Comparison of ENCODE assay signal across 31 mouse cellular contexts in genomic region chr16:88720031-88720430, GRCm38 (mm10). TPM values are rescaled to one million over a fixed set of nuclear protein-coding genes. Genes with fewer than 3 reads are reported as not detected.
A peak's percentile ranks its signal among the peaks of the same experiment; 100 is the strongest.
DNase-seq lines count a peak whose midpoint lies in the region; ATAC-seq and TF ChIP-seq lines count a peak whose summit lies in the region.
"Had no signal": no experiment of that assay in that cellular context is flagged by ENCODE, and none has a peak within 500 bp of the region (broad histone marks: within the 10 kb centered on the region; RNA-seq: fewer than 3 reads in every experiment).

No protein-coding gene starts in this region.

- TF ChIP-seq CTCF in ES-Bruce4 (IDR thresholded peaks at IDR 0.05; ENCODE audit: low read depth, low read length): no peak
- no peak for TF ChIP-seq CTCF in midbrain, postnatal 0 days (IDR thresholded peaks at IDR 0.05)

- in situ Hi-C loops in ES-E14 (cut with MboI; ENCODE audit: low sequenced_read_pairs in 2 of 2, unreplicated experiment in 2 of 2): no loop called here

- no peak overlapping the region for H3K4me2 ChIP-seq in midbrain, postnatal 0 days (ENCODE audit: low read depth, low read length, poor library complexity, severe bottlenecking)
- H3K4me2 ChIP-seq: embryonic facial prominence, embryonic 13.5 days; embryonic facial prominence, embryonic 15.5 days; forebrain, embryonic 12.5 days had no signal

- H3K9me3 ChIP-seq in ES-Bruce4 (replicated peaks; ENCODE audit: control insufficient read depth, insufficient read depth, low read length, poor library complexity, severe bottlenecking) (no peaks in the 10 kb centered on the region; the same call in none of the 2 replicates), ES-E14 (ENCODE audit: control insufficient read depth, insufficient read depth, low read depth, low read length) (no peaks in the 10 kb centered on the region)
- H3K9me3 ChIP-seq in midbrain, postnatal 0 days (ENCODE audit: low read length): no peaks in the 10 kb centered on the region
- H3K9me3 ChIP-seq: embryonic facial prominence, embryonic 13.5 days; embryonic facial prominence, embryonic 15.5 days; forebrain, embryonic 10.5 days; forebrain, embryonic 12.5 days had no signal

- DNase-seq in ES-E14 (ENCODE audit: low read depth, low spot score): peak; percentile 58
- DNase-seq in ZHBTc4 (ENCODE audit: low read depth, low spot score): peak; percentile 75
- no peak for DNase-seq in midbrain, postnatal 0 days (ENCODE audit: low spot score)
- no peak for DNase-seq in thymus, postnatal 36 days
- DNase-seq: adrenal gland, adult 2 months; adrenal gland, postnatal 10 days; adrenal gland, postnatal 25 days; B cell, adult 2 months; cerebellum, adult 11 months; cerebellum, adult 18-20 months; cerebellum, adult 8-10 months; cerebellum, adult 9-11 months; cerebellum, postnatal 14 days; cerebellum, postnatal 36 days; embryo, embryonic 11 days had no signal

- peaks cover 2% of the 10 kb centered on the region; the same call in 1 of the 2 replicates for H3K27me3 ChIP-seq in ES-Bruce4 (ENCODE audit: control insufficient read depth, insufficient read depth, low read length, poor library complexity, severe bottlenecking)
- H3K27me3 ChIP-seq in midbrain, postnatal 0 days (ENCODE audit: insufficient read depth, low read length): no peaks in the 10 kb centered on the region
- H3K27me3 ChIP-seq: CH12.LX; embryonic facial prominence, embryonic 13.5 days; embryonic facial prominence, embryonic 15.5 days; forebrain, embryonic 12.5 days had no signal

- H3K4me1 ChIP-seq in ES-Bruce4 (ENCODE audit: control insufficient read depth, insufficient read depth, low read length) (no peaks in the 10 kb centered on the region), ES-E14 (ENCODE audit: control insufficient read depth in 2 of 2, insufficient read depth in 2 of 2, low read length in 2 of 2, poor library complexity in 1 of 2) (peaks cover 2 to 8% of the 10 kb centered on the region in 2 experiments; a peak in 2 of 4 replicates)
- no peaks in the 10 kb centered on the region for H3K4me1 ChIP-seq in midbrain, postnatal 0 days (ENCODE audit: insufficient read depth, low read length)
- H3K4me1 ChIP-seq: embryonic facial prominence, embryonic 13.5 days; embryonic facial prominence, embryonic 15.5 days; forebrain, embryonic 10.5 days; forebrain, embryonic 12.5 days had no signal

- no peak for ATAC-seq in midbrain, postnatal 0 days (ENCODE audit: low FRiP score)
- ATAC-seq: CD4-positive, CD25-positive, alpha-beta regulatory T cell, adult 4 months; forebrain, embryonic 14.5 days; forebrain, embryonic 16.5 days had no signal

- peak overlapping the region; percentile 70 for H3K27ac ChIP-seq in ES-Bruce4 (ENCODE audit: insufficient read depth, low read length)
- no peak overlapping the region for H3K27ac ChIP-seq in ES-E14 (ENCODE audit: insufficient read depth, low read depth, low read length, poor library complexity, severe bottlenecking)
- H3K27ac ChIP-seq in midbrain, postnatal 0 days (ENCODE audit: low read depth, low read length): no peak overlapping the region
- H3K27ac ChIP-seq: embryonic facial prominence, embryonic 13.5 days; embryonic facial prominence, embryonic 15.5 days; forebrain, embryonic 10.5 days; forebrain, embryonic 12.5 days had no signal

- no peak overlapping the region for H3K9ac ChIP-seq in ES-Bruce4 (ENCODE audit: low read depth, poor library complexity, severe bottlenecking)
- no peak overlapping the region for H3K9ac ChIP-seq in ES-E14 (ENCODE audit: insufficient read depth, low read depth, low read length, poor library complexity, severe bottlenecking)
- H3K9ac ChIP-seq in midbrain, postnatal 0 days (replicated peaks; ENCODE audit: low read length, poor library complexity, severe bottlenecking): no peak overlapping the region
- H3K9ac ChIP-seq: embryonic facial prominence, embryonic 13.5 days; embryonic facial prominence, embryonic 15.5 days; forebrain, embryonic 12.5 days had no signal

- WGBS in midbrain, postnatal 0 days: 20% methylated on average over 1 of the region's 1 CpGs

- H3K36me3 ChIP-seq in ES-Bruce4 (ENCODE audit: control insufficient read depth, insufficient read depth, low read length, poor library complexity, severe bottlenecking) (no peaks in the 10 kb centered on the region), ES-E14 (ENCODE audit: control insufficient read depth, insufficient read depth, low read length, poor library complexity, severe bottlenecking) (no peaks in the 10 kb centered on the region)
- H3K36me3 ChIP-seq in midbrain, postnatal 0 days (ENCODE audit: insufficient read depth, low read length): no peaks in the 10 kb centered on the region
- H3K36me3 ChIP-seq: embryonic facial prominence, embryonic 13.5 days; embryonic facial prominence, embryonic 15.5 days; forebrain, embryonic 10.5 days; forebrain, embryonic 12.5 days had no signal

- no peak overlapping the region for H3K4me3 ChIP-seq in ES-Bruce4 (ENCODE audit: low read depth, low read length)
- no peak overlapping the region for H3K4me3 ChIP-seq in ES-E14 (ENCODE audit: insufficient read depth in 1 of 2, low read depth in 1 of 2, low read length in 2 of 2, poor library complexity in 1 of 2, severe bottlenecking in 1 of 2)
- no peak overlapping the region for H3K4me3 ChIP-seq in midbrain, postnatal 0 days (ENCODE audit: low read depth, low read length)
- H3K4me3 ChIP-seq: embryonic facial prominence, embryonic 13.5 days; embryonic facial prominence, embryonic 15.5 days; erythroblast, embryonic 14.5 days; forebrain, embryonic 10.5 days; forebrain, embryonic 12.5 days had no signal

- no peak for TF ChIP-seq POLR2A in ES-Bruce4 (IDR thresholded peaks at IDR 0.05; ENCODE audit: insufficient read depth, low read length)

- TF ChIP-seq EP300 in ES-Bruce4 (IDR thresholded peaks at IDR 0.05; ENCODE audit: insufficient read depth, low read depth, low read length): no peak

TF ChIP-seq in ES-E14, 5 proteins besides CTCF, POLR2A, EP300 and RAD21:
- TF ChIP-seq ZNF384 (IDR thresholded peaks at IDR 0.05; ENCODE audit: low read depth, low read length) (no peak), CHD2 (IDR thresholded peaks at IDR 0.05; ENCODE audit: low read depth, low read length) (peak; percentile 41; the same call in 1 of the 2 replicates), MAFK (IDR thresholded peaks at IDR 0.05; ENCODE audit: insufficient read depth, low read depth, low read length) (peak; percentile 74)

RNA-seq across cellular contexts. Expression of gene Krtap13-1, which starts 8.6 kb away (rescaled TPM):
- polyA plus RNA-seq in ES-Bruce4 (2011; ENCODE audit: insufficient read depth, insufficient read length, low read depth, missing spikeins): not detected in 2 replicates
- not detected in 2 replicates for total RNA-seq in ES-E14 (2012; rRNA removed)
- not detected in 2 replicates for total RNA-seq in midbrain, postnatal 0 days (2014; rRNA removed)
- polyA plus RNA-seq in midbrain, postnatal 0 days (2015; fragmentation: Nextera tagmentation; extraction: Ambion mirVana): not detected in 2 replicates
- total RNA-seq: adrenal gland, adult 2 months; adrenal gland, postnatal 10 days; adrenal gland, postnatal 25 days; adrenal gland, postnatal 4 days; CH12.LX; common myeloid progenitor, adult 5-6 weeks; MEL had no signal
- polyA plus RNA-seq: adrenal gland, adult 2 months; brain, embryonic 14.5 days; CD4-positive, CD25-positive, alpha-beta regulatory T cell, adult 4 months; embryonic facial prominence, embryonic 11.5 days; embryonic facial prominence, embryonic 13.5 days; erythroblast, embryonic 14.5 days; forebrain, embryonic 10.5 days; forebrain, embryonic 12.5 days; forebrain, embryonic 14.5 days; forebrain, embryonic 16.5 days; frontal cortex, adult 2 months had no signal

RNA-seq across cellular contexts. Expression of gene 2310061N02Rik, which starts 12.3 kb away (rescaled TPM):
- not detected in 2 replicates for polyA plus RNA-seq in ES-Bruce4 (2011; ENCODE audit: insufficient read depth, insufficient read length, low read depth, missing spikeins)
- not detected in 2 replicates for total RNA-seq in ES-E14 (2012; rRNA removed)
- not detected in 2 replicates for total RNA-seq in midbrain, postnatal 0 days (2014; rRNA removed)
- not detected in 2 replicates for polyA plus RNA-seq in midbrain, postnatal 0 days (2015; fragmentation: Nextera tagmentation; extraction: Ambion mirVana)
- total RNA-seq: adrenal gland, adult 2 months; adrenal gland, postnatal 10 days; adrenal gland, postnatal 25 days; adrenal gland, postnatal 4 days; CH12.LX; common myeloid progenitor, adult 5-6 weeks; MEL had no signal
- polyA plus RNA-seq: adrenal gland, adult 2 months; brain, embryonic 14.5 days; CD4-positive, CD25-positive, alpha-beta regulatory T cell, adult 4 months; embryonic facial prominence, embryonic 11.5 days; embryonic facial prominence, embryonic 13.5 days; embryonic facial prominence, embryonic 15.5 days; erythroblast, embryonic 14.5 days; forebrain, embryonic 10.5 days; forebrain, embryonic 12.5 days; forebrain, embryonic 14.5 days; forebrain, embryonic 16.5 days; frontal cortex, adult 2 months had no signal

RNA-seq across cellular contexts. Expression of gene Krtap13, which starts 31.4 kb away (rescaled TPM):
- not detected in 2 replicates for polyA plus RNA-seq in ES-Bruce4 (2011; ENCODE audit: insufficient read depth, insufficient read length, low read depth, missing spikeins)
- not detected in 2 replicates for total RNA-seq in ES-E14 (2012; rRNA removed)
- not detected in 2 replicates for total RNA-seq in midbrain, postnatal 0 days (2014; rRNA removed)
- not detected in 2 replicates for polyA plus RNA-seq in midbrain, postnatal 0 days (2015; fragmentation: Nextera tagmentation; extraction: Ambion mirVana)
- total RNA-seq: adrenal gland, adult 2 months; adrenal gland, postnatal 10 days; adrenal gland, postnatal 25 days; adrenal gland, postnatal 4 days; CH12.LX; common myeloid progenitor, adult 5-6 weeks; MEL had no signal
- polyA plus RNA-seq: adrenal gland, adult 2 months; brain, embryonic 14.5 days; CD4-positive, CD25-positive, alpha-beta regulatory T cell, adult 4 months; embryonic facial prominence, embryonic 11.5 days; embryonic facial prominence, embryonic 13.5 days; erythroblast, embryonic 14.5 days; forebrain, embryonic 10.5 days; forebrain, embryonic 12.5 days; forebrain, embryonic 14.5 days; forebrain, embryonic 16.5 days; frontal cortex, adult 2 months had no signal

RNA-seq across cellular contexts. Expression of gene 2310034C09Rik, which starts 38.6 kb away (rescaled TPM):
- polyA plus RNA-seq in ES-Bruce4 (2011; ENCODE audit: insufficient read depth, insufficient read length, low read depth, missing spikeins): not detected in 2 replicates
- not detected in 2 replicates for total RNA-seq in ES-E14 (2012; rRNA removed)
- not detected in 2 replicates for total RNA-seq in midbrain, postnatal 0 days (2014; rRNA removed)
- not detected in 2 replicates for polyA plus RNA-seq in midbrain, postnatal 0 days (2015; fragmentation: Nextera tagmentation; extraction: Ambion mirVana)
- total RNA-seq: adrenal gland, adult 2 months; adrenal gland, postnatal 10 days; adrenal gland, postnatal 25 days; adrenal gland, postnatal 4 days; CH12.LX; common myeloid progenitor, adult 5-6 weeks; MEL had no signal
- polyA plus RNA-seq: adrenal gland, adult 2 months; brain, embryonic 14.5 days; CD4-positive, CD25-positive, alpha-beta regulatory T cell, adult 4 months; embryonic facial prominence, embryonic 11.5 days; embryonic facial prominence, embryonic 13.5 days; erythroblast, embryonic 14.5 days; forebrain, embryonic 10.5 days; forebrain, embryonic 12.5 days; forebrain, embryonic 14.5 days; forebrain, embryonic 16.5 days; frontal cortex, adult 2 months had no signal

RNA-seq across cellular contexts. Expression of gene Krtap27-1, which starts 48.6 kb away (rescaled TPM):
- not detected in 2 replicates for polyA plus RNA-seq in ES-Bruce4 (2011; ENCODE audit: insufficient read depth, insufficient read length, low read depth, missing spikeins)
- total RNA-seq in ES-E14 (2012; rRNA removed): not detected in 2 replicates
- total RNA-seq in midbrain, postnatal 0 days (2014; rRNA removed): not detected in 2 replicates
- polyA plus RNA-seq in midbrain, postnatal 0 days (2015; fragmentation: Nextera tagmentation; extraction: Ambion mirVana): not detected in 2 replicates
- total RNA-seq: adrenal gland, adult 2 months; adrenal gland, postnatal 10 days; adrenal gland, postnatal 25 days; adrenal gland, postnatal 4 days; CH12.LX; common myeloid progenitor, adult 5-6 weeks; MEL had no signal
- polyA plus RNA-seq: adrenal gland, adult 2 months; brain, embryonic 14.5 days; CD4-positive, CD25-positive, alpha-beta regulatory T cell, adult 4 months; embryonic facial prominence, embryonic 11.5 days; embryonic facial prominence, embryonic 13.5 days; embryonic facial prominence, embryonic 15.5 days; erythroblast, embryonic 14.5 days; forebrain, embryonic 10.5 days; forebrain, embryonic 12.5 days; forebrain, embryonic 14.5 days; forebrain, embryonic 16.5 days; frontal cortex, adult 2 months had no signal

Comparison
In these comparisons a context has a peak if more than half of its experiments do, and no peak if none do; other contexts are left out.
1. DNase-seq: peak in ES-E14 (single experiment) and ZHBTc4 (single experiment); none in midbrain, postnatal 0 days (single experiment) and thymus, postnatal 36 days (0 of 2).